Mouse (Mus musculus): ENCODE results near the gene Apof.

Gene Apof

GRCm38 (mm10) chr10:128268371-128268770 lies at the start of gene Apof:
Gene Apof, plus strand, starts transcription at chr10:128268671.
- in situ Hi-C loops (cut with MboI; ENCODE audit: low sequenced_read_pairs) = no loop called here

GRCm38 (mm10) chr10:128221533-128222286 lies 46.8 kb upstream of the Apof start:
- in situ Hi-C loops (cut with MboI; ENCODE audit: low sequenced_read_pairs) = no loop called here

GRCm38 (mm10) chr10:128225064-128225463 lies 43.4 kb upstream of the Apof start:
- in situ Hi-C loops (cut with MboI; ENCODE audit: low sequenced_read_pairs) = no loop called here

GRCm38 (mm10) chr10:128225538-128225937 lies 42.9 kb upstream of the Apof start, which contains the start of gene Mip:
Gene Mip, plus strand, starts transcription at chr10:128225838.
- in situ Hi-C loops (cut with MboI; ENCODE audit: low sequenced_read_pairs) = no loop called here

GRCm38 (mm10) chr10:128227592-128227991 lies 40.9 kb upstream of the Apof start:
- in situ Hi-C loops (cut with MboI; ENCODE audit: low sequenced_read_pairs) = no loop called here

- in situ Hi-C loops (cut with MboI; ENCODE audit: low sequenced_read_pairs) = no loop called here
Observed at GRCm38 (mm10) chr10:128228009-128228408, 40.5 kb upstream of the Apof start.

GRCm38 (mm10) chr10:128230582-128230981 lies 37.9 kb upstream of the Apof start:
- in situ Hi-C loops (cut with MboI; ENCODE audit: low sequenced_read_pairs) = no loop called here

- in situ Hi-C loops (cut with MboI; ENCODE audit: low sequenced_read_pairs) = no loop called here
Observed at GRCm38 (mm10) chr10:128231146-128231545, 37.3 kb upstream of the Apof start.

GRCm38 (mm10) chr10:128231697-128232419 lies 36.6 kb upstream of the Apof start, which contains the start of gene Timeless:
Gene Timeless, plus strand, starts transcription at chr10:128232065.
- in situ Hi-C loops (cut with MboI; ENCODE audit: low sequenced_read_pairs) = no loop called here

GRCm38 (mm10) chr10:128232420-128232985 lies 36.0 kb upstream of the Apof start:
- in situ Hi-C loops (cut with MboI; ENCODE audit: low sequenced_read_pairs) = no loop called here

GRCm38 (mm10) chr10:128236321-128236720 lies 32.1 kb upstream of the Apof start:
- in situ Hi-C loops (cut with MboI; ENCODE audit: low sequenced_read_pairs) = no loop called here

- in situ Hi-C loops (cut with MboI; ENCODE audit: low sequenced_read_pairs) = no loop called here
Observed at GRCm38 (mm10) chr10:128237807-128238480, 30.5 kb upstream of the Apof start.

GRCm38 (mm10) chr10:128239140-128239539 lies 29.3 kb upstream of the Apof start:
- in situ Hi-C loops (cut with MboI; ENCODE audit: low sequenced_read_pairs) = no loop called here

- in situ Hi-C loops (cut with MboI; ENCODE audit: low sequenced_read_pairs) = no loop called here
Observed at GRCm38 (mm10) chr10:128240131-128240530, 28.3 kb upstream of the Apof start.

GRCm38 (mm10) chr10:128243252-128243651 lies 25.2 kb upstream of the Apof start:
- in situ Hi-C loops (cut with MboI; ENCODE audit: low sequenced_read_pairs) = no loop called here

- in situ Hi-C loops (cut with MboI; ENCODE audit: low sequenced_read_pairs) = no loop called here
Observed at GRCm38 (mm10) chr10:128244121-128244520, 24.4 kb upstream of the Apof start.

- in situ Hi-C loops (cut with MboI; ENCODE audit: low sequenced_read_pairs) = no loop called here
Observed at GRCm38 (mm10) chr10:128247020-128247732, 21.3 kb upstream of the Apof start.

- in situ Hi-C loops (cut with MboI; ENCODE audit: low sequenced_read_pairs) = no loop called here
Observed at GRCm38 (mm10) chr10:128250565-128250964, 17.9 kb upstream of the Apof start.

- in situ Hi-C loops (cut with MboI; ENCODE audit: low sequenced_read_pairs) = no loop called here
Observed at GRCm38 (mm10) chr10:128253677-128254255, 14.7 kb upstream of the Apof start, which contains the start of gene Apon. Gene Apon, plus strand, starts transcription at chr10:128254096.

GRCm38 (mm10) chr10:128255925-128256324 lies 12.5 kb upstream of the Apof start:
- in situ Hi-C loops (cut with MboI; ENCODE audit: low sequenced_read_pairs) = no loop called here

Data from CH12F3 (cell line).